Mouse (Mus musculus): ENCODE results near the gene Pth. TPM values are rescaled to one million over a fixed set of nuclear protein-coding genes. Genes with fewer than 3 reads are reported as not detected.

Pth gene
- polyA plus RNA-seq, 1 experiment from 2014 or later, result 1.2 TPM

GRCm38 (mm10) chr7:113415256-113415655 is 26.9 kb upstream of the Pth start:
- Histone ChIP-seq H3K9ac (replicated peaks; ENCODE audit: low read length) (no peak overlapping the region), H3K4me1 (ENCODE audit: control insufficient read depth, insufficient read depth, low read length) (no peaks in the 10 kb centered on the region), H3K4me2 (ENCODE audit: low read depth, low read length) (no peak overlapping the region), H3K9me3 (replicated peaks; ENCODE audit: control insufficient read depth, low read length) (no peaks in the 10 kb centered on the region), H3K27me3 (ENCODE audit: control insufficient read depth, insufficient read depth, low read length) (no peaks in the 10 kb centered on the region), H3K4me3 (ENCODE audit: low read depth, low read length) (no peak overlapping the region), H3K36me3 (replicated peaks; ENCODE audit: control insufficient read depth, insufficient read depth, low read depth, low read length) (no peaks in the 10 kb centered on the region), H3K27ac (replicated peaks; ENCODE audit: low read depth, low read length) (no peak overlapping the region)
- WGBS, result 92% methylated on average over 3 of the region's 3 CpGs
- no peak for ATAC-seq (replicated peaks; ENCODE audit: insufficient number of reproducible peaks, low FRiP score, low TSS enrichment, low read depth)
- DNase-seq (ENCODE audit: low spot score), result no peak

DNA sequence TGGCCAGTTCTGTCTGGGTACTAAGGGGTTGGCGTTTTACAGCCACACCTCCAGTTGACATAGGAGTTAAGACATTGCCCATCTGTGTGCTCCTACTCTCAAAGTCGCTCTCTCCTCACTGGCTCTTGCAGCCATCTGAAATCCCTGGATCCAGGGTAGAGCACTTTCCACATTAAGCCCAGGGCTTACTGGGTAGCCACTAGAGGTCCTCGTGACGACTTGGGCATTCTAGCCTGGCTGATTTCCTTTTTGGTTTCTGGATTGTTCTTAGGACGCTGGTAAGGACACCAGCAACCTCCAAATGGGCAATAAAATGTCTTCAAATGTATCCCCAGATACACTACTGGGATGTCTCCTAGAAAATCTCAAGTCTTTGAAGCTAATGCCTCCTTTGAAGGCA is 20.3 kb upstream of the Pth start:
- Histone ChIP-seq H3K4me3 (ENCODE audit: low read depth, low read length) (no peak overlapping the region), H3K27me3 (ENCODE audit: control insufficient read depth, insufficient read depth, low read length) (no peaks in the 10 kb centered on the region), H3K4me1 (ENCODE audit: control insufficient read depth, insufficient read depth, low read length) (no peaks in the 10 kb centered on the region), H3K9me3 (replicated peaks; ENCODE audit: control insufficient read depth, low read length) (no peaks in the 10 kb centered on the region), H3K36me3 (replicated peaks; ENCODE audit: control insufficient read depth, insufficient read depth, low read depth, low read length) (no peaks in the 10 kb centered on the region), H3K27ac (replicated peaks; ENCODE audit: low read depth, low read length) (no peak overlapping the region), H3K9ac (replicated peaks; ENCODE audit: low read length) (no peak overlapping the region), H3K4me2 (ENCODE audit: low read depth, low read length) (no peak overlapping the region)
- 56% methylated on average over 5 of the region's 5 CpGs for WGBS
- DNase-seq (ENCODE audit: low spot score) (no peak), ATAC-seq (replicated peaks; ENCODE audit: insufficient number of reproducible peaks, low FRiP score, low TSS enrichment, low read depth) (no peak)

- H3K4me2 ChIP-seq (ENCODE audit: low read depth, low read length), result no peak overlapping the region
- ATAC-seq (replicated peaks; ENCODE audit: insufficient number of reproducible peaks, low FRiP score, low TSS enrichment, low read depth) (no peak), DNase-seq (ENCODE audit: low spot score) (no peak)
- no peak overlapping the region for H3K27ac ChIP-seq (replicated peaks; ENCODE audit: low read depth, low read length)
- no peaks in the 10 kb centered on the region for H3K9me3 ChIP-seq (replicated peaks; ENCODE audit: control insufficient read depth, low read length)
- no peaks in the 10 kb centered on the region for H3K4me1 ChIP-seq (ENCODE audit: control insufficient read depth, insufficient read depth, low read length)
- H3K36me3 ChIP-seq (replicated peaks; ENCODE audit: control insufficient read depth, insufficient read depth, low read depth, low read length), result no peaks in the 10 kb centered on the region
- no peak overlapping the region for H3K9ac ChIP-seq (replicated peaks; ENCODE audit: low read length)
- H3K4me3 ChIP-seq (ENCODE audit: low read depth, low read length), result no peak overlapping the region
- H3K27me3 ChIP-seq (ENCODE audit: control insufficient read depth, insufficient read depth, low read length), result no peaks in the 10 kb centered on the region
Observed at GRCm38 (mm10) chr7:113398083-113398482, 9.7 kb upstream of the Pth start.

- DNase-seq (ENCODE audit: low spot score) (no peak), ATAC-seq (replicated peaks; ENCODE audit: insufficient number of reproducible peaks, low FRiP score, low TSS enrichment, low read depth) (no peak)
- Histone ChIP-seq H3K4me3 (ENCODE audit: low read depth, low read length) (no peak overlapping the region), H3K27me3 (ENCODE audit: control insufficient read depth, insufficient read depth, low read length) (no peaks in the 10 kb centered on the region), H3K4me1 (ENCODE audit: control insufficient read depth, insufficient read depth, low read length) (no peaks in the 10 kb centered on the region), H3K9me3 (replicated peaks; ENCODE audit: control insufficient read depth, low read length) (no peaks in the 10 kb centered on the region), H3K4me2 (ENCODE audit: low read depth, low read length) (no peak overlapping the region), H3K36me3 (replicated peaks; ENCODE audit: control insufficient read depth, insufficient read depth, low read depth, low read length) (no peaks in the 10 kb centered on the region), H3K27ac (replicated peaks; ENCODE audit: low read depth, low read length) (no peak overlapping the region), H3K9ac (replicated peaks; ENCODE audit: low read length) (no peak overlapping the region)
- WGBS, result 86% methylated on average over 4 of the region's 4 CpGs
Observed at GRCm38 (mm10) chr7:113396661-113397060, 8.3 kb upstream of the Pth start.

- Histone ChIP-seq H3K27me3 (ENCODE audit: control insufficient read depth, insufficient read depth, low read length) (no peaks in the 10 kb centered on the region), H3K4me3 (ENCODE audit: low read depth, low read length) (no peak overlapping the region), H3K4me1 (ENCODE audit: control insufficient read depth, insufficient read depth, low read length) (no peaks in the 10 kb centered on the region), H3K36me3 (replicated peaks; ENCODE audit: control insufficient read depth, insufficient read depth, low read depth, low read length) (no peaks in the 10 kb centered on the region), H3K27ac (replicated peaks; ENCODE audit: low read depth, low read length) (no peak overlapping the region), H3K9me3 (replicated peaks; ENCODE audit: control insufficient read depth, low read length) (no peaks in the 10 kb centered on the region), H3K9ac (replicated peaks; ENCODE audit: low read length) (no peak overlapping the region), H3K4me2 (ENCODE audit: low read depth, low read length) (no peak overlapping the region)
- DNase-seq (ENCODE audit: low spot score), result no peak
- ATAC-seq (replicated peaks; ENCODE audit: insufficient number of reproducible peaks, low FRiP score, low TSS enrichment, low read depth), result no peak
- WGBS, result 88% methylated on average over 2 of the region's 2 CpGs
Observed at GRCm38 (mm10) chr7:113391619-113392018, 3.2 kb upstream of the Pth start.

DNA sequence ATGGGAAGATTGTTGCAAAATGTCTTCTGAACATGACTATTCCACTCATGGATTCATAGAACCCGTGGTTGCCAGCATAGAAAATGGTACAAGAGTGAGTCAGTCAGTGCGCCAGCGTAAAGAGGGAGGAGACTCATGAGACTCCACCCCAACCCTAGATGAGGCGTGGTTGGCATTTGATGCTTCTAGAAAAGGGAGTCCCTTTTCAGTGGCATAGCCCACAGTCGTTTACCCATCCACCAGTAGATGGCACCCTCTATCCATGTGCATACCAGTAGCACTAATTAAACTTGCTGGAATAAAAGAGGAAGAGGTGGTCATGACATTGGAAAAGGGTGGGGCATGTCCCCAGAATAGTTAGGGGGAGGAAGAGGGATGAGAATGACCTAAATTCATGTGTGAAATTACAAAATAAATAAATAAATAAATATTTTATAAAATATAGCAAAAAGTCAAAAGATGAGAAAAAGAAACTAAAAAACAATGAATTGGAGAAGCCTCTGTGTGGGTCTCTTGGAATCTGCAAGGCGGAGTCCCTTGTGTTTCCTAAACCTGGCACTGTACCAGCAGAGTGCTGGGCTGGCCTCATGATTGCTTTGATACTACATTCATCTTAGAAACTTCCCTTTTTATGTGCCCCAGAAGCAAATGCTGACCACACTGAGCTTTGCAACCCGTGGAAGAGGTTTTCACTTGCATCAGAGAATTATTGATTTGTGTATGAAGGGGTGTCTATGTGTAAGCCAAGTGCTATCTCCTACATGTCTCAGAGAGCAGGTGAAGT is 10.3 kb downstream of the Pth start:
- DNase-seq (ENCODE audit: low spot score), result peak; percentile 89
- 29% methylated on average over 7 of the region's 7 CpGs for WGBS
- Histone ChIP-seq H3K36me3 (replicated peaks; ENCODE audit: control insufficient read depth, insufficient read depth, low read depth, low read length) (no peaks in the 10 kb centered on the region), H3K9me3 (replicated peaks; ENCODE audit: control insufficient read depth, low read length) (no peaks in the 10 kb centered on the region), H3K27ac (replicated peaks; ENCODE audit: low read depth, low read length) (no peak overlapping the region), H3K4me3 (ENCODE audit: low read depth, low read length) (no peak overlapping the region), H3K9ac (replicated peaks; ENCODE audit: low read length) (no peak overlapping the region), H3K4me2 (ENCODE audit: low read depth, low read length) (no peak overlapping the region), H3K4me1 (ENCODE audit: control insufficient read depth, insufficient read depth, low read length) (no peaks in the 10 kb centered on the region), H3K27me3 (ENCODE audit: control insufficient read depth, insufficient read depth, low read length) (no peaks in the 10 kb centered on the region)
- peak; percentile 67; the same call in 1 of the 2 replicates for ATAC-seq (replicated peaks; ENCODE audit: insufficient number of reproducible peaks, low FRiP score, low TSS enrichment, low read depth)

DNA sequence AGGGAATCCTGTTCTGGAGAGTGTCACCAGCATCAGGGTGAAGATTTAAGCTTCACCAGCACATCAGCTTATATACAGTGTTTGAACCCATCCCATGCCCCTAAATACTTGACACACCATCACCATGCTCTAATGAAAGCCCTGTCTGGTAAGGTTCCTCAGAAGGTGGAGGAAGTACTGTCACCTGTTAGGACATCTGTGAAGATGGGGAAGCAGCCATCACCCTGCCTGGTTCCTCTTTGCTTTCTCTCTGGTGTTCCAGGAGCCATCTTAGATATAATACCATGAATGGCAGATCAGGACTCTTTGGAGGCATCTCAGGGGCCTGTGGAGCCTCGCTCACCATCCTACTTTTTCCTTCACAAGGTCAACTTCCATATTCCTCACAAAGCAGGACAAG is 15.7 kb downstream of the Pth start:
- WGBS, result 80% methylated on average over 1 of the region's 1 CpGs
- Histone ChIP-seq H3K9me3 (replicated peaks; ENCODE audit: control insufficient read depth, low read length) (no peaks in the 10 kb centered on the region), H3K36me3 (replicated peaks; ENCODE audit: control insufficient read depth, insufficient read depth, low read depth, low read length) (no peaks in the 10 kb centered on the region), H3K27ac (replicated peaks; ENCODE audit: low read depth, low read length) (no peak overlapping the region), H3K4me2 (ENCODE audit: low read depth, low read length) (no peak overlapping the region), H3K4me1 (ENCODE audit: control insufficient read depth, insufficient read depth, low read length) (no peaks in the 10 kb centered on the region), H3K4me3 (ENCODE audit: low read depth, low read length) (no peak overlapping the region), H3K27me3 (ENCODE audit: control insufficient read depth, insufficient read depth, low read length) (no peaks in the 10 kb centered on the region), H3K9ac (replicated peaks; ENCODE audit: low read length) (no peak overlapping the region)
- DNase-seq (ENCODE audit: low spot score), result no peak
- no peak for ATAC-seq (replicated peaks; ENCODE audit: insufficient number of reproducible peaks, low FRiP score, low TSS enrichment, low read depth)

DNA sequence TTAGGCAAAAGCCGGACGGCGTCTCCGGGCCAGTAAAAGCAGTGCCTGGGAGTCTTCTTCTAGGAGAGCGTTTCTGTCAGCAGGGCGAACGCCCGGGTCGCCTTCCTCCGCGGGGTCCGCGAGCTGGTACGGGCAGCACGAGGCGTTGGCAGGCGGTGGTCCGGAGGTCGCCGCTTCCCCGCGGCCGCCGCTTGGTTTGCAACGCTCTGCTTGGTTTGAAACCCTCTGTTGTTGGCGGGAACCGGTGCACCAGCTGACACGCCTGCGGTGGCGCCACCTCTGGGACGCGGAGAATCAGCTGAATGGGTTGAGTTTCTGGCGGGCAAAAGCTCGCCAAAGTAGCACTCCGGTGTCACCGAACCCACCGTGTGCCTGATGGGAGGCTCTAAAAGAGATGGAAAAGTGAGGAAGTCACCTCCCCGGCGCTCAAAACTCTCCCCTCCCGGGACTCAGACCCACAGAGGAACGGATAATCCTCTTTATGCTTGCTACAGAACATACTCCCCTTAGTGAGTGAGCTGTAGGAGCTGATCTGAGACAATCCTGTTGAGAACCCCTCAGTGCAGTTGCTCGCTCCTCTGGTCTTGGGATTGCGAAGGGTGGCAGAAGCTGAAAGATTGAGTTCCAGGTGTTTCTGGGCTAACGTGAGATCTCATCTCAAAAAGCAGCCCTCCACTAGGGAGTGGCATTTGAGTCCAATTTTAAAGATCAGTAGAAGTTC is 18.6 kb downstream of the Pth start:
- under 1% methylated on average over 44 of the region's 44 CpGs for WGBS
- no peaks in the 10 kb centered on the region for H3K4me1 ChIP-seq (ENCODE audit: control insufficient read depth, insufficient read depth, low read length)
- H3K27ac ChIP-seq (replicated peaks; ENCODE audit: low read depth, low read length), result peak overlapping the region; percentile 70
- H3K9ac ChIP-seq (replicated peaks; ENCODE audit: low read length), result peak overlapping the region; percentile 85
- ATAC-seq (replicated peaks; ENCODE audit: insufficient number of reproducible peaks, low FRiP score, low TSS enrichment, low read depth) (peak; percentile 64), DNase-seq (ENCODE audit: low spot score) (peak; percentile 81)
- no peaks in the 10 kb centered on the region for H3K36me3 ChIP-seq (replicated peaks; ENCODE audit: control insufficient read depth, insufficient read depth, low read depth, low read length)
- H3K9me3 ChIP-seq (replicated peaks; ENCODE audit: control insufficient read depth, low read length), result no peaks in the 10 kb centered on the region
- peak overlapping the region; percentile 75 for H3K4me2 ChIP-seq (ENCODE audit: low read depth, low read length)
- H3K27me3 ChIP-seq (ENCODE audit: control insufficient read depth, insufficient read depth, low read length), result no peaks in the 10 kb centered on the region
- H3K4me3 ChIP-seq (ENCODE audit: low read depth, low read length), result peak overlapping the region; percentile 81
